Mouse (Mus musculus): ENCODE data around the gene Denr.

Gene Denr

GRCm38 (mm10) chr5:123906146-123906975 lies 614 bp upstream of the Denr start:
- DNase-seq (ENCODE audit: low read depth, low spot score): no peak

- no peak for DNase-seq (ENCODE audit: low read depth, low spot score)
These were observed 629 bp downstream of the Denr start for GRCm38 (mm10) chr5:123907631-123907977.

- no peak for DNase-seq (ENCODE audit: low read depth, low spot score)
These were observed 7.9 kb downstream of the Denr start for GRCm38 (mm10) chr5:123914852-123915251.

GRCm38 (mm10) chr5:123922112-123922511 lies 15.1 kb downstream of the Denr start:
- no peak for DNase-seq (ENCODE audit: low read depth, low spot score)

- DNase-seq (ENCODE audit: low read depth, low spot score): no peak
These were observed 20.1 kb downstream of the Denr start, which contains the start of gene Gm43518 for GRCm38 (mm10) chr5:123927118-123927517. Gm43518 (plus strand) TSS chr5:123927418.

- peak; percentile 98 for DNase-seq (ENCODE audit: low read depth, low spot score)
These were observed 23.6 kb downstream of the Denr start, which contains the start of gene Ccdc62 for GRCm38 (mm10) chr5:123930508-123930989. Ccdc62 (plus strand) TSS chr5:123930679.

- no peak for DNase-seq (ENCODE audit: low read depth, low spot score)
These were observed 24.2 kb downstream of the Denr start for GRCm38 (mm10) chr5:123931131-123931530.

- no peak for DNase-seq (ENCODE audit: low read depth, low spot score)
These were observed 26.0 kb downstream of the Denr start for GRCm38 (mm10) chr5:123932927-123933326.

- peak; percentile 42 for DNase-seq (ENCODE audit: low read depth, low spot score)
These were observed 26.6 kb downstream of the Denr start for GRCm38 (mm10) chr5:123933556-123933955.

- peak; percentile 80 for DNase-seq (ENCODE audit: low read depth, low spot score)
These were observed 27.1 kb downstream of the Denr start for GRCm38 (mm10) chr5:123933957-123934591.

GRCm38 (mm10) chr5:123935931-123936330 lies 29.0 kb downstream of the Denr start:
- no peak for DNase-seq (ENCODE audit: low read depth, low spot score)

GRCm38 (mm10) chr5:123938479-123938878 lies 31.5 kb downstream of the Denr start:
- DNase-seq (ENCODE audit: low read depth, low spot score): no peak

GRCm38 (mm10) chr5:123946546-123946945 lies 39.6 kb downstream of the Denr start:
- DNase-seq (ENCODE audit: low read depth, low spot score): no peak

- DNase-seq (ENCODE audit: low read depth, low spot score): peak; percentile 22
These were observed 40.2 kb downstream of the Denr start for GRCm38 (mm10) chr5:123947041-123947761.

- no peak for DNase-seq (ENCODE audit: low read depth, low spot score)
These were observed 45.5 kb downstream of the Denr start for GRCm38 (mm10) chr5:123952365-123953045.

GRCm38 (mm10) chr5:123957213-123957612 lies 50.2 kb downstream of the Denr start:
- DNase-seq (ENCODE audit: low read depth, low spot score): no peak

- DNase-seq (ENCODE audit: low read depth, low spot score): no peak
These were observed 52.0 kb downstream of the Denr start for GRCm38 (mm10) chr5:123959018-123959417.

GRCm38 (mm10) chr5:123960129-123960528 lies 53.2 kb downstream of the Denr start:
- no peak for DNase-seq (ENCODE audit: low read depth, low spot score)

GRCm38 (mm10) chr5:123961046-123961445 lies 54.1 kb downstream of the Denr start:
- DNase-seq (ENCODE audit: low read depth, low spot score): no peak

- DNase-seq (ENCODE audit: low read depth, low spot score): no peak
These were observed 57.2 kb downstream of the Denr start for GRCm38 (mm10) chr5:123964208-123964607.

- no peak for DNase-seq (ENCODE audit: low read depth, low spot score)
These were observed 59.8 kb downstream of the Denr start for GRCm38 (mm10) chr5:123966759-123967158.

GRCm38 (mm10) chr5:123968468-123968867 lies 61.5 kb downstream of the Denr start:
- DNase-seq (ENCODE audit: low read depth, low spot score): no peak
